Mouse (Mus musculus) skeletal muscle tissue, adult 2 months (tissue): Measurements from ENCODE around the gene Rmnd1.

Experiments used
- DNase-seq: peaks from one replicate; pipeline ENCODE4 v3.0.0-alpha.2; 2012; ENCODE audit warnings: low read depth, low spot score

The Rmnd1 gene

GRCm38 (mm10) chr10:4391851-4392250 lies 40.3 kb downstream of the Rmnd1 start:
- DNase-seq = no peak

- DNase-seq = no peak
Observed at GRCm38 (mm10) chr10:4391076-4391475, 41.1 kb downstream of the Rmnd1 start.

- DNase-seq = no peak
Observed at GRCm38 (mm10) chr10:4390550-4390949, 41.6 kb downstream of the Rmnd1 start.

GRCm38 (mm10) chr10:4389461-4390112 lies 42.6 kb downstream of the Rmnd1 start:
- no peak for DNase-seq

- DNase-seq = no peak
Observed at GRCm38 (mm10) chr10:4389036-4389435, 43.2 kb downstream of the Rmnd1 start.

- DNase-seq = no peak
Observed at GRCm38 (mm10) chr10:4388384-4388745, 43.8 kb downstream of the Rmnd1 start.

- DNase-seq = peak; percentile 63
Observed at GRCm38 (mm10) chr10:4387701-4388383, 44.3 kb downstream of the Rmnd1 start, which contains the start of gene Zbtb2. Gene Zbtb2 (minus strand): TSS chr10:4388108.

- peak; percentile 97 for DNase-seq
Observed at GRCm38 (mm10) chr10:4386609-4387591, 45.3 kb downstream of the Rmnd1 start.

GRCm38 (mm10) chr10:4384244-4384643 lies 47.9 kb downstream of the Rmnd1 start:
- no peak for DNase-seq

- DNase-seq = no peak
Observed at GRCm38 (mm10) chr10:4380748-4381147, 51.4 kb downstream of the Rmnd1 start.

- DNase-seq = no peak
Observed at GRCm38 (mm10) chr10:4376931-4377330, 55.3 kb downstream of the Rmnd1 start.

GRCm38 (mm10) chr10:4376461-4376860 lies 55.7 kb downstream of the Rmnd1 start:
- no peak for DNase-seq

GRCm38 (mm10) chr10:4375267-4375666 lies 56.9 kb downstream of the Rmnd1 start:
- DNase-seq = no peak

GRCm38 (mm10) chr10:4374734-4375133 lies 57.5 kb downstream of the Rmnd1 start:
- no peak for DNase-seq

GRCm38 (mm10) chr10:4374239-4374638 lies 57.9 kb downstream of the Rmnd1 start:
- no peak for DNase-seq

GRCm38 (mm10) chr10:4373558-4373957 lies 58.6 kb downstream of the Rmnd1 start:
- no peak for DNase-seq

GRCm38 (mm10) chr10:4372011-4372410 lies 60.2 kb downstream of the Rmnd1 start:
- DNase-seq = no peak

- no peak for DNase-seq
Observed at GRCm38 (mm10) chr10:4370105-4370504, 62.1 kb downstream of the Rmnd1 start.

GRCm38 (mm10) chr10:4364618-4365017 lies 67.6 kb downstream of the Rmnd1 start:
- no peak for DNase-seq

- no peak for DNase-seq
Observed at GRCm38 (mm10) chr10:4357435-4357834, 74.8 kb downstream of the Rmnd1 start.

GRCm38 (mm10) chr10:4356640-4357039 lies 75.5 kb downstream of the Rmnd1 start:
- DNase-seq = no peak

- no peak for DNase-seq
Observed at GRCm38 (mm10) chr10:4355882-4356451, 76.2 kb downstream of the Rmnd1 start.
